Mouse (Mus musculus) ES-E14 (cell line): ENCODE results near the gene Ppp1r14b.

Source experiments
- CHD2 ChIP-seq: IDR thresholded peaks from 2 replicates; pipeline ENCODE4 v1.6.1; 2014; ENCODE audit warnings: mild to moderate bottlenecking, low read depth, low read length, inconsistent platforms
- ZC3H11A ChIP-seq: IDR thresholded peaks from 2 replicates; pipeline ENCODE4 v1.6.1; 2012; ENCODE audit warnings: low read depth, mild to moderate bottlenecking, inconsistent platforms, low read length, borderline replicate concordance

GRCm38 (mm10) chr19:7019191-7019590 is 44.4 kb downstream of the Ppp1r14b start, which contains the start of gene Fermt3:
- TF ChIP-seq CHD2 (no peak), ZC3H11A (no peak)
